Mouse (Mus musculus) heart, embryonic 13.5 days (tissue): ENCODE results near the gene Whrn. TPM values are rescaled to one million over a fixed set of nuclear protein-coding genes. Genes with fewer than 3 reads are reported as not detected.
A peak's percentile ranks its signal among the peaks of the same experiment; 100 is the strongest.

Source experiments
- ATAC-seq: fragments of 200-750 bp; cut with Nextera tagmentation; 2 replicates; pipeline ENCODE4 v1.8.0; 2017; ENCODE audit warnings: moderate TSS enrichment; ENCODE audit not compliant: insufficient number of reproducible peaks, low FRiP score, low TSS enrichment; ENCODE audit errors: extremely low read depth
- H3K27ac ChIP-seq: fragments of 300-500 bp; sonication (generic); replicated peaks from 2 replicates; pipeline ENCODE4 v1.5.1; 2015; ENCODE audit warnings: moderate library complexity, mild to moderate bottlenecking, inconsistent platforms
- H3K27me3 ChIP-seq: fragments of 300-500 bp; sonication (generic); replicated peaks from 2 replicates; pipeline ENCODE4 v1.6.1; 2015; ENCODE audit warnings: mild to moderate bottlenecking, inconsistent platforms
- H3K36me3 ChIP-seq: fragments of 300-500 bp; sonication (generic); 2 replicates; pipeline ENCODE4 v1.6.1; 2015; ENCODE audit warnings: mild to moderate bottlenecking, inconsistent platforms
- H3K4me1 ChIP-seq: fragments of 300-500 bp; sonication (generic); 2 replicates; pipeline ENCODE4 v1.6.1; 2015; ENCODE audit warnings: inconsistent platforms
- H3K4me2 ChIP-seq: fragments of 300-500 bp; sonication (generic); 2 replicates; pipeline ENCODE4 v1.6.1; 2015; ENCODE audit warnings: inconsistent platforms, mild to moderate bottlenecking, moderate library complexity
- H3K4me3 ChIP-seq: fragments of 300-500 bp; sonication (generic); 2 replicates; pipeline ENCODE4 v1.5.1; 2015; ENCODE audit warnings: moderate library complexity, mild to moderate bottlenecking, inconsistent platforms
- H3K9ac ChIP-seq: fragments of 300-500 bp; sonication (generic); 2 replicates; pipeline ENCODE4 v1.6.1; 2015; ENCODE audit warnings: inconsistent platforms, mild to moderate bottlenecking, moderate library complexity
- H3K9me3 ChIP-seq: fragments of 300-500 bp; sonication (generic); 2 replicates; pipeline ENCODE4 v1.6.1; 2016; ENCODE audit warnings: inconsistent platforms
- WGBS: fragments of 180-500 bp; shearing (Covaris S2); methylation state at CpG from one replicate; pipeline ENCODE4 v1.1.7; 2015; ENCODE audit warnings: mixed read lengths; 5-methylcytosine and 5-hydroxymethylcytosine counted together
- polyA plus RNA-seq: library from polyadenylated mRNA; unstranded; fragments of >200 nt; fragmentation: Nextera tagmentation; extraction: Ambion mirVana; gene quantifications from 2 replicates; pipeline ENCODE4 v1.2.1, GENCODE M21; 2015

The Whrn gene
- polyA plus RNA-seq = 1.7 and 2.8 TPM in 2 replicates

DNA sequence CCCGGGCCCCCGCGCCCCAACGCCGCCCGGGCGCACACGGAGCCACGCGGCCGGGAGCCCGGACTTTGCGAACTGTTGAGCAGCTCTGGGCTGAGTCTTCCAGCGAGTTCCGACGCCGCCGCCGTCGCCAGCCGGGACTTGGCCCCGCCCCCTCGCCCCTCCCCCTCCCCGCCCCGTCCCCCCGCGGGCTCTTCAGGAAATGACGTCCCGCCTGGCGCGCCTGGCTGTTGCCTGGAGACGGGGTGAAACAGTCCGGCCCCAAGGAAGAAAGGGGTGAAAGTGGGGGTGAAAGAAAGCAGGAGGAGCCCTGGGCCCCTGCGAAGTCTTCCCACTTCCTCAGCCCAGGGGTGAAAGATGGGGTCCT lies at the start of gene Whrn:
Whrn (minus strand) TSS at position 77 of the 364 bp plus-strand sequence.
- Histone ChIP-seq H3K4me3 (peak within 1 kb of the TSS; percentile 76), H3K4me1 (peaks cover 21% of the 10 kb centered on the region), H3K9ac (peak within 1 kb of the TSS; percentile 85), H3K4me2 (peak within 1 kb of the TSS; percentile 95), H3K36me3 (no peaks in the 10 kb centered on the region), H3K27ac (no peak within 1 kb of the TSS), H3K9me3 (no peaks in the 10 kb centered on the region), H3K27me3 (peaks cover 62% of the 10 kb centered on the region)
- WGBS = under 1% methylated on average over 30 of the region's 34 CpGs
- ATAC-seq = peak; percentile 70

DNA sequence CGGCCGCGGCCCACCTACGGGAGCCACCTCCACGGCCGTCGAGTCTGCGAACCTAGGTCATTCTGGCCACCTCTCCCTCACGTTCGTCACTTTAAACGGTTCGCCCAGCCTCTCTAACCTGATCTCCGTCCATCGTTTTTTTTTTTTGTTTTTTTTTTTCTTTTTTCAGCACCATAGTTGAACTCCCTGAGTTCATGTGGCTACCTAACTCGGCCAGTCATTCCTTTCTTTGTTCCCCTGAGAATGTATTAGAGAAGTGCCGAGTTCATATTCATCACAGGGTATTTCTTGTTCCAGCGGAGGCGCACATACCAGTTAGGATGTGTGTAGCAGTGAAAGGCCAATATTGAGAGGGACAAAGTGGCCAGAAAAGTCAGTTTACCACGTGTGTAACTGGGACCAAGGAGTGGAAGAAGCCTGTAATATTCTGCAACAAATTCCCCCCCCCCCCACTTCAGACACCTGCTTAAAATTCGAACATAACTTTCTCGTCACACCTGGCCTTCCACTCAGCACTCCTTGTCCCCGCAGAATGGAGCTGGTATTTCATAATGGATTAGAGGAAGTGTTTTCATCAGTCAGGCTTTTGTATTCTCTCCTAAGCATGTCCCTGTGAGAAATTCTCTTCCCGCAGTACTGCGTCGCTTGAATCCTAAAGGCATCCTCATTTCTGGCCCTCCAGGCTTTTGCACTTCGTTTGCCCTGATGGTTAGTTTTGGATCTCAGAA lies 49.6 kb upstream of the Whrn start:
- H3K4me3 ChIP-seq = peak overlapping the region; percentile 94
- H3K9ac ChIP-seq = peak overlapping the region; percentile 97
- peaks cover 57% of the 10 kb centered on the region for H3K4me1 ChIP-seq
- 19% methylated on average over 26 of the region's 26 CpGs for WGBS
- peaks cover 25% of the 10 kb centered on the region for H3K36me3 ChIP-seq
- no peak for ATAC-seq
- peak overlapping the region; percentile 72 for H3K4me2 ChIP-seq
- no peaks in the 10 kb centered on the region for H3K27me3 ChIP-seq
- peak overlapping the region; percentile 91 for H3K27ac ChIP-seq
- no peaks in the 10 kb centered on the region for H3K9me3 ChIP-seq

DNA sequence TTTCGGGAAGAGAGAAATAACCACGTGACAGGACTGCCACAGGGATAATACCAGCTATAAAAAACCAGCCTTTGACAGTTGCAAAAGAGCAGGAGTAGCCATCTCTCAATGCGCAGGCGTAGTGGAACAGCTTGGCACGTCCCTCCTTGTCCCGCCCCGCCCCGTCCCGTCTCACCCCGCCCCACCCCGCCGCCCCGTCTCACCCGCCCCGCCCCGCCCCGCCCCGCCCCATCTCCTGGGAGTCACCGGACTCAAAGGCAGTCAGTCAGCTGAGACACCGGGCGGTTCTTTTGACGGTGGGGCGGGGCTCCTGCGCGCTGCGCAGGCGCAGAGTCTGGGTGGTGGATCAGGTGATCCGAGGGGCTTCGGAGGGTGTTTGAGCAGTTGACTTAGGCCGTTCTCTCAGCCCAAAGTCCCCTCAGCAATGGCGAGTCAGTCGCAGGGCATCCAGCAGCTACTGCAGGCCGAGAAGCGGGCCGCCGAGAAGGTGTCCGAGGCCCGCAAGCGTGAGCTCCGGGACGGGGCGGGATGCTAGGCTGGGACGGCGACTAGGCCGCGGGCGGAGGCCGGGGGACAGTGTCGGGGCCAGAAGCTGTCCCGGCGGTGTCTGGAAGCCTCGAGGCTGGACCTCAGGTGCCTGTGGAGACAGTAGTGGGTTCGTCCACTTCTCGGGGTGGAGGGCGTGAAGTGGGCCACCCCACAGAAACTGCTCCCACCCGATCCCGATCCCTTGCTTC lies 48.9 kb upstream of the Whrn start, which contains the start of gene Atp6v1g1:
Atp6v1g1 (plus strand) TSS at position 279 of the 737 bp plus-strand sequence.
- peak; percentile 91 for ATAC-seq
- peak within 1 kb of the TSS; percentile 94 for H3K4me3 ChIP-seq
- H3K27ac ChIP-seq = peak within 1 kb of the TSS; percentile 91
- no peaks in the 10 kb centered on the region for H3K27me3 ChIP-seq
- peaks cover 19% of the 10 kb centered on the region for H3K36me3 ChIP-seq
- H3K9me3 ChIP-seq = no peaks in the 10 kb centered on the region
- H3K4me1 ChIP-seq = peaks cover 57% of the 10 kb centered on the region
- WGBS = under 1% methylated on average over 49 of the region's 57 CpGs
- H3K9ac ChIP-seq = peak within 1 kb of the TSS; percentile 97
- H3K4me2 ChIP-seq = peak within 1 kb of the TSS; percentile 72

DNA sequence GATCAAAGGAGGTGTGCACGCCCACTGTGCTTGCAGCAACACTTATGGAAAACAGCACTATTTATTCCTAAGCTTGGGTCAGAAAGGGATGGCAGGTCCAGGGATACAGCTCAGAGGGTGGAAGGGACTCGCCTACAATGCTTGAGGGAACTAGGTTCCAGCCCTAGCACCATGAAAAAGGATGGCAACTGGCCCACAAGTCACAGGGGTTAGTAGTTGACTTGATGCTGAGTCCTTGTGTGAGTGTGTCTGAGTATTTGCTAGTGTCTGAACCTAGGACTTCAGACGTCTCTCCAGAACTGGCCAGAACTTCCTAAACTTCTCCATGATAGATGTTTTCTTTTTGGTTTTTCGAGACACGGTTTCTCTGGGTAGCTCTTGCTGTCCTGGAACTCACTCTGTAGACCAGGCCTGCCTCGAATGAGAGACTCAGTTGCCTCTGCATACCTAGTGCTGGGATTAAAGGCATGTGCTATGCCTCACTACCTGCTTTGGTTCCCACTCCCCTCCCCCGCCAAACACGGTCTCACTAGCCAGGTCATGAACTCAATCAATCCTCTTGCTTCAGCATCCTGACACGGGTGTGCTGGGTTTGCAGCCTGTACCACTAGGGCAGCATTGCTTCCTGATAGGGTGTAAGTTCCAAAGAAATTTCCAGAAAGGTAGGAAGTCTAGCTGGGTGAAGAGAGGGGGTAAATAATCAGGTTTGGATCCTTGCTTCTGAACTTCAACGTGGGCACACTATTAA lies 48.1 kb upstream of the Whrn start:
- Histone ChIP-seq H3K4me3 (peak overlapping the region; percentile 94), H3K4me1 (peaks cover 57% of the 10 kb centered on the region), H3K27me3 (no peaks in the 10 kb centered on the region), H3K9ac (peak overlapping the region; percentile 64), H3K27ac (peak overlapping the region; percentile 80), H3K9me3 (no peaks in the 10 kb centered on the region), H3K36me3 (peaks cover 12% of the 10 kb centered on the region), H3K4me2 (peak overlapping the region; percentile 72)
- WGBS = 56% methylated on average over 10 of the region's 10 CpGs
- 0 out of 2 replicates have a peak, but pooled peaks have one; percentile 7 for ATAC-seq

DNA sequence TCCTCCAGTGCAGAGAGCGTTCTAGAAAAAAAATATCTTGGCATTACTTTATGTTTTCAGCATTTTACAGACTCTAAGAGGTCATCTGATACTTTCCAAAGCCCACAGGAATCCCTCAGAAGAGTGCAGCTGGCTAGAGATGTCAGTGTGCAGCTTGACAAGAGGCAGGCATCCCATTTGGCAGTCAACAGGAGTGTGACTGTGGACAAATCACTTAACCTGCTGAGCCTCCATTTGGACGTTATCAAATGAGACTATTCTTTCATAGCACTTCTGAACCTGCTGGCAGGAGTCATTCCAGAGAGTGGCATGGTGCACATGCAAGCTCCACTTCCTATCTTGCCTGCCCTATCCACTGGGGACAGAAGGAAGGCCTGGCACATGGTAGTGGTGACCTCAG lies 46.4 kb upstream of the Whrn start:
- Histone ChIP-seq H3K27ac (peak overlapping the region; percentile 74), H3K9ac (no peak overlapping the region), H3K4me2 (no peak overlapping the region), H3K4me3 (no peak overlapping the region), H3K4me1 (peaks cover 47% of the 10 kb centered on the region), H3K27me3 (no peaks in the 10 kb centered on the region), H3K9me3 (no peaks in the 10 kb centered on the region), H3K36me3 (no peaks in the 10 kb centered on the region)
- WGBS = 11% methylated on average over 2 of the region's 2 CpGs
- ATAC-seq = no peak

DNA sequence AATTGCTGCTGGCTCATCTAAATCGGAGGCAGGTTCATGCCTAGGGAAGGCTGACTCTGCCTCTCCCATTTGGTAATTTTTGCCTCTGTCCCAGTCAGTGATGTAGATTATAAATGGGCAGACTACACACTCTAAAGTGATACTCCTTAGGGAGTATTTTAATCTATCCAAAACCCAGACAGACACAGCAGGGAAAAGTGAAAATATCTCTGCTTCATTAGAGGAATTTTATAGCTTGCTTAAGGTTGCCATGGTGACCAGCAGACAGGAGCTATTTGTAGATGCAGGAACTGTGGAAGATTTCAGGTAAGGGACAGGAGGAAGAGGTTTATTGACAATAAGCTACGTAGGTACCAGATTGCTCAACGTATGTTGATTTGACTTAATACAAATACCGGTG lies 41.8 kb upstream of the Whrn start:
- no peaks in the 10 kb centered on the region for H3K36me3 ChIP-seq
- H3K27ac ChIP-seq = no peak overlapping the region
- H3K4me3 ChIP-seq = no peak overlapping the region
- no peak overlapping the region for H3K9ac ChIP-seq
- H3K9me3 ChIP-seq = no peaks in the 10 kb centered on the region
- H3K27me3 ChIP-seq = peaks cover 16% of the 10 kb centered on the region
- peaks cover 15% of the 10 kb centered on the region for H3K4me1 ChIP-seq
- 82% methylated on average over 4 of the region's 4 CpGs for WGBS
- ATAC-seq = no peak
- no peak overlapping the region for H3K4me2 ChIP-seq

DNA sequence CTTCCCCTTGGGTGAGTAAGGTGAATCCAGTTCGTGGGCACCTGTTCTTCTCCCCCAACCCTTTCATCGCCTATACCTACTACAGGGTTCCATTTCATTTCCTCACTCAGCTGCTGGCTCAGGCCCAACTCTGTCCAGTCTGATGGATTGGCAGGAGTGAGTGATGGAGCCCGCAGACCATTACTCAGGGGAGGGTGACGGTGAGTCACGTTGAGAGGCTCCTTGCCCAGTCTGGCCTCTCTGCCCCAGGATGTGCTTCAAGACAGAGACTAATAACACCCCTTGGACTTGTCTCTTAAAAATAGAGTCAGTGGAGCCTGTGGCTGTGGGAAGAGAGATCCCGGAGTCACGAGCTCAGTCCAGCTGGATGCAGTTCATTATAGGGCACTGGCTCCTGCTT lies 34.6 kb upstream of the Whrn start:
- ATAC-seq = no peak
- WGBS = 59% methylated on average over 7 of the region's 7 CpGs

DNA sequence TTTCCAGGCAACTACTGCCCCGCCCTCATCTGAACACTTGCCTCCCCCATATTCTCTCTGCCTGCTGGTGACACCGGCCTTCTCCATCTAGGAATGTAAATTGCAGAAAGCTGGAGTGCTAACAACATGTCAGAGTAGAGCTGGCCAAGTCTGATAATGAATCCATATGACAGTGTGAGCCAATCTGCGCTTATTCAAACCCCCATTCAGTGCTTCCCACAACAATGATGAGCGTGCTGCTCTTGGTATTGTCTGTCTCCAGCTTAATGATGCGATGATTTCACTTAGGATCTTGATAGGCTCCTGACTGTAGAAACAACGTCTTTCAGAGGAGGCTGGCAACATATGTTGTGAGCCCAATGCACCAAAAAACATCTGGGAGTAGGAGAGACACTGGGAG lies 33.2 kb upstream of the Whrn start:
- no peak for ATAC-seq
- Histone ChIP-seq H3K27ac (no peak overlapping the region), H3K4me3 (no peak overlapping the region), H3K4me1 (peaks cover 8% of the 10 kb centered on the region), H3K36me3 (no peaks in the 10 kb centered on the region), H3K4me2 (no peak overlapping the region), H3K9ac (no peak overlapping the region), H3K27me3 (peaks cover 9% of the 10 kb centered on the region; the same call in 1 of the 2 replicates), H3K9me3 (no peaks in the 10 kb centered on the region)
- 57% methylated on average over 6 of the region's 6 CpGs for WGBS

More for the DNA sequence above, 34.6 kb upstream of the Whrn start:
- Histone ChIP-seq H3K36me3 (no peaks in the 10 kb centered on the region), H3K4me1 (peaks cover 8% of the 10 kb centered on the region), H3K27me3 (peaks cover 19% of the 10 kb centered on the region), H3K9me3 (no peaks in the 10 kb centered on the region), H3K9ac (no peak overlapping the region), H3K27ac (no peak overlapping the region), H3K4me2 (no peak overlapping the region), H3K4me3 (no peak overlapping the region)

DNA sequence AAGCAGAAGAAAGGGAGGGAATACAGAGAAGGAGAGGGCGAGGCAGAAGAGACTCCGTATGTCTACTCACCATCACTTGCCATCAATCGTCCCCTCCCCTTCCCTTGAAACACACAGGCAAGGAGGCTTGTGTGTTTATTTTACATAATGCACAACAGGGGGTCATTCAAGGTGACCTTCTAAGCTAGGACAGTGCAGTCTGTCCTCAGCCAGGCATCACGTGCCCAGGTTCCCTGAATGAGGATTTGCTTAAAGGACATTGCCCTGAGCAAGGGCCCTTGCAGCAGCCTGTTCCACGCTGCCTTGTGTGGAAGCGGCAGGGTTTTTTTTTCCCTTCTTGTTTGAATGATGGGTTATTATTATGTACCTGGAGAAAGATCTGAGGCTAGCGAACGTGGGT lies 29.7 kb upstream of the Whrn start:
- ATAC-seq = no peak
- Histone ChIP-seq H3K27ac (no peak overlapping the region), H3K9ac (no peak overlapping the region), H3K4me3 (no peak overlapping the region), H3K9me3 (no peaks in the 10 kb centered on the region), H3K4me2 (no peak overlapping the region), H3K27me3 (0 out of 2 replicates have a peak, but pooled peaks cover 4% of the 10 kb centered on the region), H3K4me1 (peaks cover 8% of the 10 kb centered on the region), H3K36me3 (no peaks in the 10 kb centered on the region)
- WGBS = 71% methylated on average over 8 of the region's 8 CpGs

DNA sequence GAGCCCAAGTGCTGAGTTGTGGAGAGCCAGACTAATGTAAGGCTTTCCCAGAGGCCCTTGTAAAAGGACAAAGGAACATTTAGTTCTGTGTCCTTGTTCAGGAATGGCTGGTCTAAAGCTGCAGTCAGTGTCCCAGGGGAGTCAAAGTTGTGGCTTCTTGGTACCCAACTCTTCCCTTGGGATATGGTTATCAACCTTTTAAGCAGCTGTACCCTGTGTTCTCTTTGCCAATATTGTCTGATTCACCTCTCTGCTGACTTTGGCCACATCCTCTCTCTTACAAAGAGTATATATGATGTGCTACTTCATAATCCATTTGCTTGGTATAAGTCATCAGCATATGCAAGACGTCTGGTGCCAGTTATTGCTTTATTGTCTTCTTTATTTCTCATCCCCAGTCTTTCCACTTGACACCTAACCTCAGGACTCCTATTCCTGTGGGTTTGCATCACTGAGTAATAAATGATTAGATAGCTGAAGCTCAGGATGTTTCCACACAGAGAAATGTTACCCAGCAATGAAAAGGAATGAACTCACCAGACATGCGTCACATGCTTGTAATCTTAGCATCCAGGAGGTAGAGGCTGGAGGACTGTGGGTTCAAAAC lies 26.1 kb upstream of the Whrn start:
- Histone ChIP-seq H3K4me2 (no peak overlapping the region), H3K36me3 (no peaks in the 10 kb centered on the region), H3K4me1 (no peaks in the 10 kb centered on the region), H3K27ac (no peak overlapping the region), H3K9me3 (no peaks in the 10 kb centered on the region), H3K9ac (no peak overlapping the region), H3K27me3 (0 out of 2 replicates have a peak, but pooled peaks cover 4% of the 10 kb centered on the region), H3K4me3 (no peak overlapping the region)
- 75% methylated on average over 2 of the region's 2 CpGs for WGBS
- no peak for ATAC-seq

DNA sequence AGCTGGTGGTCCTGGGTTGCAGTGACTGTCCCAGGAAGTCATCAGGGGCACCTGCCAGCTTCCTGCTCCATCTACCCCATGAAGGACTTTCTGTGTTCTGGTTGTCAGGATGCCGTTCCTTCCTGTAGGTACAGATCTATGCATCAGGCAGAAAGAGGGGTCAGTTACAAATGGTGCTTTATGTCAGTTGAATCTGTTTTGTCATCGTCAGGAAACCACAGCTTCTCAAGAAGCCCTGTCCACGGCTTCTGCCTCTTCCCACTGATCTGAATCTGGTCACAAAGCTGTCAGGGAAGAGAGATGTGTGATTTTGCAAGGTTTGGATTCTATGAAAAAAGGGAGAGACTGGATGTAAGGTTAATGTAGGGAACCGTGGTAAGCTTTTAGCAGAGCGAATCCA lies 19.2 kb upstream of the Whrn start:
- no peak overlapping the region for H3K4me2 ChIP-seq
- peaks cover 10% of the 10 kb centered on the region for H3K27me3 ChIP-seq
- no peaks in the 10 kb centered on the region for H3K4me1 ChIP-seq
- H3K36me3 ChIP-seq = no peaks in the 10 kb centered on the region
- ATAC-seq = no peak
- H3K9ac ChIP-seq = no peak overlapping the region
- H3K27ac ChIP-seq = no peak overlapping the region
- 70% methylated on average over 5 of the region's 5 CpGs for WGBS
- no peaks in the 10 kb centered on the region for H3K9me3 ChIP-seq
- H3K4me3 ChIP-seq = no peak overlapping the region
